Mouse (Mus musculus): Measurements from ENCODE around the gene Pdzd2.

- TF ChIP-seq POLR2A (IDR thresholded peaks at IDR 0.05; ENCODE audit: borderline replicate concordance, extremely low read depth, low read depth, low read length) (no peak), CTCF (IDR thresholded peaks at IDR 0.05; ENCODE audit: insufficient read depth, low read length) (no peak)
Observed at GRCm38 (mm10) chr15:12763147-12763546, 23.4 kb upstream of the Pdzd2 start.

Data from lung, adult 2 months (tissue).